Mouse (Mus musculus) spleen, adult 10 weeks (tissue): ENCODE measurements around the gene Xkrx. TPM values are rescaled to one million over a fixed set of nuclear protein-coding genes. Genes with fewer than 3 reads are reported as not detected.

ENCODE experiments used
- polyA plus RNA-seq: library from polyadenylated mRNA; stranded (reverse); fragments of 350-450 nt; fragmentation: Illumina TruSeq; extraction: RNeasy Lipid Tissue Mini Kit (QIAGEN cat#74804); gene quantifications from one replicate; pipeline ENCODE4 v1.2.3, GENCODE M21; 2015; ENCODE audit warnings: low replicate concordance; ENCODE audit not compliant: insufficient read depth

The Xkrx gene
- 26.4 TPM for polyA plus RNA-seq

GRCm38 (mm10) chrX:134162043-134162720 is at the start of gene Xkrx:
Gene Xkrx, minus strand, starts transcription at chrX:134162076.

GRCm38 (mm10) chrX:134187201-134187600 is 25.3 kb upstream of the Xkrx start, which contains the start of gene Arl13a:
Gene Arl13a, plus strand, starts transcription at chrX:134187501.

Other genes with a start within 250 kb of the Xkrx start
- 3.3 TPM for gene Sytl4, start 180.3 kb downstream of the Xkrx start, polyA plus RNA-seq
- 46.0 TPM for gene Cstf2, start 102.9 kb downstream of the Xkrx start, polyA plus RNA-seq
- gene Arl13a, start 25.4 kb upstream of the Xkrx start, polyA plus RNA-seq, result not detected
- gene Nox1, start 59.9 kb upstream of the Xkrx start, polyA plus RNA-seq, result 0.94 TPM
- gene Trmt2b, start 114.9 kb upstream of the Xkrx start, polyA plus RNA-seq, result 44.7 TPM
- 24.5 TPM for gene Tmem35a, start 133.1 kb upstream of the Xkrx start, polyA plus RNA-seq
- gene Cenpi, start 146.0 kb upstream of the Xkrx start, polyA plus RNA-seq, result 5.6 TPM
- 0.22 TPM for gene Drp2, start 242.5 kb upstream of the Xkrx start, polyA plus RNA-seq